Mouse (Mus musculus) intestine, postnatal 0 days (tissue): ENCODE measurements at regions not wholly inside any gene's neighbourhood (a gene's known extent, or its start where the extent isn't known, plus 50 kb on each side); places are given as distances from the start of the nearest gene placed in this dataset.
A peak's percentile ranks its signal among the peaks of the same experiment; 100 is the strongest.

Source experiments
- ATAC-seq: fragments of 200-750 bp; cut with Nextera tagmentation; 2 replicates; pipeline ENCODE4 v1.8.0; 2017; ENCODE audit warnings: mild to moderate bottlenecking, moderate TSS enrichment, moderate library complexity
- H3K27ac ChIP-seq: fragments of 300-500 bp; sonication (generic); 2 replicates; pipeline ENCODE4 v1.5.1; 2014; ENCODE audit warnings: mild to moderate bottlenecking, low read depth, low read length, moderate library complexity
- H3K27me3 ChIP-seq: fragments of 300-500 bp; sonication (generic); replicated peaks from 2 replicates; pipeline ENCODE4 v1.6.1; 2014; ENCODE audit warnings: low read length, mixed read lengths; ENCODE audit not compliant: control insufficient read depth, insufficient read depth
- H3K36me3 ChIP-seq: fragments of 300-500 bp; sonication (generic); 2 replicates; pipeline ENCODE4 v1.6.1; 2014; ENCODE audit warnings: mild to moderate bottlenecking, moderate library complexity; ENCODE audit not compliant: control insufficient read depth, insufficient read depth
- H3K4me1 ChIP-seq: fragments of 300-500 bp; sonication (generic); replicated peaks from 2 replicates; pipeline ENCODE4 v1.6.1; 2014; ENCODE audit warnings: antibody characterized with exemption, low read length, mixed read lengths; ENCODE audit not compliant: control insufficient read depth, insufficient read depth
- H3K4me2 ChIP-seq: fragments of 300-500 bp; sonication (generic); replicated peaks from 2 replicates; pipeline ENCODE4 v1.6.1; 2014; ENCODE audit warnings: low read depth, mild to moderate bottlenecking, moderate library complexity
- H3K4me3 ChIP-seq: fragments of 300-500 bp; sonication (generic); 2 replicates; pipeline ENCODE4 v1.5.1; 2014; ENCODE audit warnings: low read depth, low read length
- H3K9ac ChIP-seq: fragments of 300-500 bp; sonication (generic); 2 replicates; pipeline ENCODE4 v1.6.1; 2014; ENCODE audit warnings: mild to moderate bottlenecking, low read depth, low read length
- H3K9me3 ChIP-seq: fragments of 300-500 bp; sonication (generic); 2 replicates; pipeline ENCODE4 v1.6.1; 2016; ENCODE audit warnings: mixed run types; ENCODE audit not compliant: control insufficient read depth
- CTCF ChIP-seq: sonication (generic); IDR thresholded peaks from 2 replicates; pipeline ENCODE4 v1.5.1; 2016; ENCODE audit warnings: low read depth, mild to moderate bottlenecking, control low read depth, antibody characterized with exemption, moderate library complexity
- WGBS: fragments of 180-500 bp; shearing (Covaris S2); extraction: QIAGEN DNeasy Blood & Tissue Kit; methylation state at CpG from one replicate; pipeline ENCODE4 v1.1.7; 2014; 5-methylcytosine and 5-hydroxymethylcytosine counted together

DNA sequence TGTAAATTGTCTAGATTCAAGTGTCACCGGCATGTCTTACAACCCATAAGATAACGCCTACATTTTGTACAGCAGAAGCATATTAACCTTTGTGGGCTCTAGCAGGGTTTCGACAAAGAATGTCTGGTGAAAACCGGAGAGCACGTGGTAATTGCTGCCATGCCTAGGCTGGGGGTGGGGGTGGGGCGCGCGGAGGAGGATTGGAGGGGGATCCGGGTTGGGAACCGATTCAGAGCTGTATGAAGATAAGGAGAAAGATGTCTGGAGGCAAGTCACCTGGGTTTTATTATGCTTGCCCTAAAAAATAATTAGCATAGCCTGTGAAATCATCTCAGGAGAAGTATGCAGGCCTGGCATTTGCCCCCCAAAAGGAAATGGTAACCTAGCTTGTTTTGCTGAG is 331.2 kb downstream of the Gm45692 start:
- no peak for ATAC-seq
- no peak overlapping the region for H3K27ac ChIP-seq
- TF ChIP-seq CTCF = no peak
- no peaks in the 10 kb centered on the region for H3K27me3 ChIP-seq
- H3K36me3 ChIP-seq = no peaks in the 10 kb centered on the region
- no peak overlapping the region for H3K9ac ChIP-seq
- no peaks in the 10 kb centered on the region for H3K4me1 ChIP-seq
- H3K9me3 ChIP-seq = no peaks in the 10 kb centered on the region
- WGBS = 58% methylated on average over 10 of the region's 10 CpGs
- H3K4me2 ChIP-seq = no peak overlapping the region
- H3K4me3 ChIP-seq = no peak overlapping the region

DNA sequence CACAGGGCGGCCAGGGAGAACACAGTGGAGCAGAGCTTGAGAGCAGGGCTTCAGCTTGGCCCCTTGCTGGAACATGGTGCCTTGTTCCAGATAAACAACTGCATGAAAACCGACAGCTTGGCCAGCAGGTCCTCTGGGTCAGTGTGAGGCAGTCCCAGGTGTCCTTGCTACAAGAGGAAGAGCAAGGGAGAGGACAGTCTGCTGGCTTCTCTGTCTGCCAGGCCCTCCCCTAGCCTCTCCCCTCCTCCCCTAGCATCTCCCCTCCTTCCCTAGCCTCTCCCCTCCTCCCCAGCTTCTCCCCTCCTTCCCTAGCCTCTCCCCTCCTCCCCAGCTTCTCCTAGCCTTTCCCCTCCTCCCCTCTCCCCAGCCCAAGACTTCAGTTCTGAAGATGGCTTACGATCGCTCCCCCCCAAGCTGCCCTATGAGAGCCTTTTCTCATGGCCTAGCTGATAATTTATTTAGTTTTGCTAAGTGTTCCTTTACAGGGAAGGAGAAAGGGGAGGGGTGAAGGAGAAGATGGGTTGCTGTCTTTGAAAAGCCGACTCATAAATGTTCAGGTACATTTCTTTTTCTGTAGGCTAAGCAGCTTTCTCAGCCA is 333.7 kb downstream of the Gm45692 start:
- no peak overlapping the region for H3K9ac ChIP-seq
- H3K9me3 ChIP-seq = no peaks in the 10 kb centered on the region
- ATAC-seq = no peak
- H3K36me3 ChIP-seq = no peaks in the 10 kb centered on the region
- H3K27ac ChIP-seq = no peak overlapping the region
- H3K4me2 ChIP-seq = no peak overlapping the region
- H3K27me3 ChIP-seq = no peaks in the 10 kb centered on the region
- no peak for TF ChIP-seq CTCF
- H3K4me3 ChIP-seq = no peak overlapping the region
- no peaks in the 10 kb centered on the region for H3K4me1 ChIP-seq
- WGBS = 46% methylated on average over 5 of the region's 5 CpGs

DNA sequence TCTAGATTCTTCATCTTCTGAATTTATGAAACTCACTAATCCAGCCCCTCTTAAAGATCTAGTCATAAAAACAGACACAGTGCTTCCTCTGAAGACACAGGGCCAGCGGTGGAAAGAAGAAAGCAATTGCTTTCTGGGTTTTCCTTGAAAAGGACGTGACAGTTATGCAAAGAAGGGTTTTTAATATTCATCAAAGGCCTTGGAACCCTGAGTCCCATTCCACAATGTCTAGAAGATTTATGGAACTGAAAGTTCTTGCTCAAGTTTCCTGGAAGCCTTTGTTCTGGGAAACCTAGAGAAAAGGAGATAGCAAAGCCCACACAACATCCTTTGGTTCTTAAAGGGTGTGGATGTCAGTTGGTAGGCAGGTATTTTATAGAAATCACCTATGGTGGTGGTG is 346.0 kb downstream of the Gm45692 start:
- Histone ChIP-seq H3K4me3 (no peak overlapping the region), H3K27ac (no peak overlapping the region), H3K27me3 (no peaks in the 10 kb centered on the region), H3K36me3 (no peaks in the 10 kb centered on the region), H3K9ac (no peak overlapping the region), H3K4me1 (no peaks in the 10 kb centered on the region), H3K9me3 (no peaks in the 10 kb centered on the region), H3K4me2 (no peak overlapping the region)
- 69% methylated on average over 2 of the region's 2 CpGs for WGBS
- ATAC-seq = no peak
- no peak for TF ChIP-seq CTCF

DNA sequence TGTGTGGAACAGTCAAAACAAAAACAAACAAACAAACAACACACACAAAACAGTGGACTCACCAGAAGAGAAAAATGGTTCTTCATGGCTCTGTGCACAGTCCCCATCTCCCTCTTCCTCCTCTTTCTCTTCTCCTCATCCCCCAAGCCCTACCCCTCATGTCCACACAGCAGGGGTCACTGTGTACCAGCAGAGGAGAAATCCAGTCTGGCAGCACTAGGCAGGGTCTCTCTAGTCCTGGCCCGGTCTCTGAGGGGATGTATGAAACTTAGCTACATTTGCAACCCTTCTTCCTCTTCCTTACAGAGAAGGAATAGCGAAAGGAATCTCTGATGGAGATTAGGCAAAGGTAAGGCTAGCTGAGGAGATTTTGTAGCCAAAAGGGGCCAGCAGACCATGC is 349.1 kb downstream of the Gm45692 start:
- Histone ChIP-seq H3K4me2 (no peak overlapping the region), H3K27me3 (no peaks in the 10 kb centered on the region), H3K4me3 (no peak overlapping the region), H3K9me3 (no peaks in the 10 kb centered on the region), H3K36me3 (no peaks in the 10 kb centered on the region), H3K4me1 (no peaks in the 10 kb centered on the region), H3K9ac (no peak overlapping the region), H3K27ac (no peak overlapping the region)
- ATAC-seq = no peak
- 87% methylated on average over 2 of the region's 2 CpGs for WGBS
- TF ChIP-seq CTCF = peak; percentile 45

DNA sequence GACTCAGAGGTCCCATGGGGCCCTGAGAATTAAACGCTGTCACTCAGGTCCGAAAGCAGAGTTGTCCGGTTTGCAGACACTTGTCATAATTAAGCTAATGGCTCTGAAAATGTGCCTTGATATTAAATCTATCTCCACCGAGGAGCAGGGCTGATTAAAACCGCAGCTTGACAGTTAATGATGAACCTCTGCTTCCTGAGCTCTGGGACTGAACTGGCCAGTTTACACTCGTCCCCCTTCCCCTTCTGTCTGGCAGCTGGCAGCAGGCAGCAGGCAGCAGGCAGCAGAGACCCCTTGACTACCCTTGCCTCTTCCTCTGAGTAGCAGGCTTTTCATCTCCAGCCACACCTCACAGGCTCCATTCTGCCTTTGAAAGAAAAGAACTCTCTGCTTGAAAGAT is 350.4 kb downstream of the Gm45692 start:
- H3K4me3 ChIP-seq = no peak overlapping the region
- no peak overlapping the region for H3K27ac ChIP-seq
- H3K4me2 ChIP-seq = no peak overlapping the region
- H3K9ac ChIP-seq = no peak overlapping the region
- H3K27me3 ChIP-seq = no peaks in the 10 kb centered on the region
- H3K36me3 ChIP-seq = no peaks in the 10 kb centered on the region
- no peaks in the 10 kb centered on the region for H3K4me1 ChIP-seq
- TF ChIP-seq CTCF = no peak
- 72% methylated on average over 6 of the region's 6 CpGs for WGBS
- no peaks in the 10 kb centered on the region for H3K9me3 ChIP-seq
- no peak for ATAC-seq

DNA sequence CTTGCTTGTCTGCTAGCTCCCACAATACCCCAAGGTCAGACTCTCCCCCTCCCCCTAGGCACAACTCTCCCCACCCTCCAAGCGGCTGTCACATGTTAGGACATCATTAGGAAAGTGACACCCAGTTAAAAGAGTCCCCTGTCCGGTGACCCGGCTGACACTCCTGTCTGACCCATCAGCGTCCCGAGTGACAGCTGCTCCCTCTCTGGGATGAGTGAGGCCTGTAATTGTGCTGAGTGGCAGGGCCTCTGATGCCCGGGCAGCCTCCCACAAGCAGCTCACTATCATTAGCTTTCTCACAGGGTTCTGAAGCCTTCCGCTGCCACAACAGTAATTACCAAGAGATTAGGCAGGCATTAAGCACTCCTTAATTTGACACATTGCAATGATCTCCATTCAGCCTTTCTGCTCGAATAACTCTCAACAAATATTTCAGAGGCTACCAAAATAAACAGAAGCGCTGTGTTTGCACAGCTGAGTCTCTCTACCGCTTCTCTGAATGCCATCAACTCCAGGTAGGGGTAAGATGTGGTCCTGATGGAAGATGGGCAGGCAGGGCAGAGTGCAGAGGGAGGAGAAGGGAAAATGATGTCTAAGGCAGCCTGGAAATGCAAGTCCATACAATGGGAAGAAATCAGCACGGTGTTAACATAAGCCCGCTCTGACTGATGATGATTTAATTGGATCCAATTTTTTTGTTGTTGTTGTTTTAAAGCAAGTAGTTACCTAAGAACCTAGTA is 352.6 kb downstream of the Gm45692 start:
- no peak for TF ChIP-seq CTCF
- no peak for ATAC-seq
- Histone ChIP-seq H3K27ac (no peak overlapping the region), H3K4me2 (no peak overlapping the region), H3K9ac (no peak overlapping the region), H3K27me3 (no peaks in the 10 kb centered on the region), H3K36me3 (no peaks in the 10 kb centered on the region), H3K4me1 (no peaks in the 10 kb centered on the region), H3K9me3 (no peaks in the 10 kb centered on the region), H3K4me3 (no peak overlapping the region)
- WGBS = 52% methylated on average over 12 of the region's 12 CpGs
